Mouse (Mus musculus) bone marrow macrophage, adult 2 months (primary cell): Measurements from ENCODE around the gene Olfr394. TPM values are rescaled to one million over a fixed set of nuclear protein-coding genes. Genes with fewer than 3 reads are reported as not detected.
"Not testable (repeated sequence)": the region's sequence is repeated elsewhere in the genome, so short reads cannot be mapped to it uniquely, and the experiment has no call there.

Experiments
- H3K27ac ChIP-seq: 2 replicates; pipeline ENCODE4 v1.5.1; 2012; ENCODE audit warnings: low read depth, low read length; ENCODE audit not compliant: insufficient read depth
- H3K4me1 ChIP-seq: 2 replicates; pipeline ENCODE4 v1.6.1; 2012; ENCODE audit warnings: low read length; ENCODE audit not compliant: control insufficient read depth, insufficient read depth
- H3K4me3 ChIP-seq: 2 replicates; pipeline ENCODE4 v1.5.1; 2012; ENCODE audit warnings: mild to moderate bottlenecking, low read length, moderate library complexity; ENCODE audit not compliant: insufficient read depth
- CTCF ChIP-seq: IDR thresholded peaks from 2 replicates; pipeline ENCODE4 v1.5.1; 2012; ENCODE audit warnings: low read depth, mild to moderate bottlenecking, low read length, moderate library complexity
- POLR2A ChIP-seq: IDR thresholded peaks from 2 replicates; pipeline ENCODE4 v1.6.1; 2012; ENCODE audit warnings: mild to moderate bottlenecking, low read depth, low read length, borderline replicate concordance
- polyA plus RNA-seq: library from polyadenylated mRNA; stranded (reverse); fragments of >200 nt; gene quantifications from 2 replicates; pipeline ENCODE4 v1.2.4, GENCODE M21; 2012; ENCODE audit not compliant: missing spikeins, insufficient read depth, insufficient read length

The Olfr394 gene
- not detected in 2 replicates for polyA plus RNA-seq

- H3K4me1 ChIP-seq: no peaks in the 10 kb centered on the region
- H3K4me3 ChIP-seq: no peak within 1 kb of the TSS
- H3K27ac ChIP-seq: no peak within 1 kb of the TSS
- TF ChIP-seq POLR2A: no peak
Observed at GRCm38 (mm10) chr11:73890671-73891070, at the start of gene Olfr394. Gene Olfr394, minus strand, starts transcription at chr11:73890771.

- H3K4me3 ChIP-seq: no peak within 1 kb of the TSS
- no peak within 1 kb of the TSS for H3K27ac ChIP-seq
- no peaks in the 10 kb centered on the region for H3K4me1 ChIP-seq
- no peak for TF ChIP-seq POLR2A
- TF ChIP-seq CTCF: no peak
Observed at GRCm38 (mm10) chr11:73936377-73936776, 45.8 kb upstream of the Olfr394 start, which contains the start of gene Olfr23. Gene Olfr23, plus strand, starts transcription at chr11:73936677.

DNA sequence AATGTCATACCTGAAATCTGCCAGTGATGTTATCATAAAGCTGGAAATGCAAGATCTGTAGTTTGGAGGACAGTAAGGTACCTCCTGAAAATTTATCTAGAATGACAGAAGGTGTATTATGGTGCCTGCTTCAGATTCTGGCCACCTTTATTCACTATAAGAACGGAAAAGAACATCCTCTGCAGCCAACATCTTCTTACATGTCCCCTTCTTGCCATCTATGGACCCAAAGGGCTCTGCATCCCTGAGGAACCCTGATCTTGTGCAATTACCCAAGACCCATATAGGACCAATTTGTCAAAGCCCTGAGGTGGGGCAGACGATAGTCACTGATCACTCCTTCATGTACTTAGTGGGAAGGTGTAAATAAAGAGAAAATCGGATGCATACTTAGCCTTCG, 18.6 kb upstream of the Olfr394 start, which contains the start of gene Olfr395:
Gene Olfr395, minus strand, starts transcription at position 101 of the 400 bp plus-strand sequence.
- H3K4me3 ChIP-seq, H3K27ac ChIP-seq, H3K4me1 ChIP-seq: not testable (repeated sequence)

- H3K4me1 ChIP-seq: no peaks in the 10 kb centered on the region
- no peak within 1 kb of the TSS for H3K4me3 ChIP-seq
- H3K27ac ChIP-seq: no peak within 1 kb of the TSS
- TF ChIP-seq CTCF: no peak
- TF ChIP-seq POLR2A: no peak
Observed at GRCm38 (mm10) chr11:73851354-73851753, 39.2 kb downstream of the Olfr394 start, which contains the start of gene Olfr393. Gene Olfr393, minus strand, starts transcription at chr11:73851454.

Other genes with a start within 250 kb of the Olfr394 start
- gene Zfp735, start 202.0 kb downstream of the Olfr394 start, polyA plus RNA-seq: 0.21 TPM in 1 of 2 replicates, not detected in the other
- not detected in 2 replicates for gene Olfr389, start 110.1 kb downstream of the Olfr394 start, polyA plus RNA-seq
- not detected in 2 replicates for gene Olfr390, start 107.8 kb downstream of the Olfr394 start, polyA plus RNA-seq
- gene Olfr391-ps, start 87.7 kb downstream of the Olfr394 start, polyA plus RNA-seq: not detected in 2 replicates
- not detected in 2 replicates for gene Olfr392, start 73.7 kb downstream of the Olfr394 start, polyA plus RNA-seq
- not detected in 2 replicates for gene Olfr393, start 39.3 kb downstream of the Olfr394 start, polyA plus RNA-seq
- not detected in 2 replicates for gene Olfr395, start 18.5 kb upstream of the Olfr394 start, polyA plus RNA-seq
- not detected in 2 replicates for gene Olfr23, start 45.9 kb upstream of the Olfr394 start, polyA plus RNA-seq
- gene Olfr397, start 70.0 kb upstream of the Olfr394 start, polyA plus RNA-seq: not detected in 2 replicates
- not detected in 2 replicates for gene Olfr398, start 99.6 kb upstream of the Olfr394 start, polyA plus RNA-seq
- not detected in 2 replicates for gene Olfr139, start 165.8 kb upstream of the Olfr394 start, polyA plus RNA-seq
- gene Olfr399, start 165.8 kb upstream of the Olfr394 start, polyA plus RNA-seq: not detected in 2 replicates
- gene Zfp616, start 179.2 kb upstream of the Olfr394 start, polyA plus RNA-seq: 0.21 TPM in 1 of 2 replicates, not detected in the other
- gene Olfr401, start 222.9 kb upstream of the Olfr394 start, polyA plus RNA-seq: not detected in 2 replicates